Mouse (Mus musculus) olfactory bulb, adult 2 months (tissue): ENCODE data around the gene Glyctk.

Experiments used
- CTCF ChIP-seq: fragments of 200-500 bp; IDR thresholded peaks from 2 replicates; pipeline ENCODE4 v1.5.1; 2012; ENCODE audit warnings: low read depth, mild to moderate bottlenecking, low read length, moderate library complexity; ENCODE audit not compliant: insufficient read depth
- POLR2A ChIP-seq: fragments of 200-500 bp; IDR thresholded peaks from 2 replicates; pipeline ENCODE4 v1.6.1; 2012; ENCODE audit warnings: mild to moderate bottlenecking, low read depth, low read length, moderate library complexity; ENCODE audit not compliant: insufficient read depth

DNA sequence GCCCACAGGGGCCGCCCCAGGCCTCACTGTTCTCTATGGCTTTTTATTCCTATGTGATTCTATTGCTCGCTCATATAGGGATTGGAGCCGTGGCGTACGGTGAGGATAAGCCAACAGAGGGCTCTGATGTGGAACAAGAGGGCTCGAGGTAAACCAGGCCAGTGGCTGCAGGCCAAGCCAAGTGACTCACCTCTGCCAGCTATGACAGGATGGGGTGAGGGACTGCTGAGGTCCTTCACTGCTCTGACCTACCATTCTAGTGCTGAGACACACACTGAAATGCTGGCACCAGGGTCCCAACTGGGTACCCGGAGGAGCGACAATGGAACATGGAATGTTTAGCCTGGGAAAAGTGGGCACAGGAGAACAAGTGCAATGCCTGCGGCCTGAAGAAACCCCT, 3.8 kb downstream of the Glyctk start:
- TF ChIP-seq CTCF (no peak), POLR2A (no peak)
